Mouse (Mus musculus): ENCODE measurements around the gene Pogz.

DNA sequence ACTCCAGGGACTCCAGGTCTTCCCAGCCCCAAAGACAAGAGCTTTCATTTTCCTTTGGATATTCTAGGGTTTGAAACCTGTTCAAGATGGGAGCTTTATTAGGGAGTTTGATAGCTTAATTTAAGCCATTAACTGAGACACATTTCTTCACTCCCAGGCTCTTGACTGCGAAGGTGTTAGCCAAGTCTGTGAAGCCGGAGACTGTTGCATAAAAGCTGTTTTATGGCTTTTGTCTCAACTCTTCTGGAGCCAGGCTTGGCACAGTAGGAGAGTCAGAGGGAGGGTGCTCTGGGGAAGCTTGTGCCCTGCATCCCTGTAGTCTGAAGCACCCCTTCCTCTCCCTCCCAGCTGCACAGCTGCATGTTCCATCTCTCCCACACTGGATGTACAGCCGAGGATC lies 85.0 kb downstream of the Pogz start:
- TF ChIP-seq POLR2A (IDR thresholded peaks at IDR 0.05; ENCODE audit: control insufficient read depth, extremely low read depth, insufficient read depth, low read length, poor library complexity) (no peak), CTCF (IDR thresholded peaks at IDR 0.05; ENCODE audit: borderline replicate concordance, control insufficient read depth, extremely low read depth, insufficient read depth, low read length, poor library complexity) (no peak)
